Comparison of ENCODE assay signal across 8 mouse cellular contexts in the genomic region with DNA sequence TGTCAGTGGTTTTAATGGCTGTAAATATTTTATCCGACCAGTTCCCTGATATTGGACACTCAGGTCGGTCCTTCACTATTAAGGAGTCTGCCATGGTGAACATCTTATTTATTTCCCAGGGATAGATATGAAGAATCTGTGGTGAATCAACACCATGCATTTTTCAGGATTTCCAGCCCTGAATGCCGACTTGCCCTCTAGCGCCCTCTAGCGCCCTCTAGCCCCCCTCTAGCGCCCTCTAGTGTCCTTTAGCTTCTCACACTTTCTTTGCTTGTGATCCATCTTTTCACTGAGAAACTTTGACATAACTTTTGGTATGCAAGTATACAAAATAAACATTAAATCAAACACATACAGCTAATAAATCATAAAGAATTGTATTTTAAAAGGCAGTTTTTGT. TPM values are rescaled to one million over a fixed set of nuclear protein-coding genes. Genes with fewer than 3 reads are reported as not detected.
A peak's percentile ranks its signal among the peaks of the same experiment; 100 is the strongest.
DNase-seq lines count a peak whose midpoint lies in the region; ATAC-seq and TF ChIP-seq lines count a peak whose summit lies in the region.

No protein-coding gene starts in this region.

- ATAC-seq in midbrain, embryonic 16.5 days: no peak
- no peak for ATAC-seq in limb, embryonic 14.5 days (ENCODE audit: low FRiP score, low read depth)

- peaks cover 63% of the 10 kb centered on the region for H3K36me3 ChIP-seq in midbrain, embryonic 10.5 days
- H3K36me3 ChIP-seq in midbrain, embryonic 16.5 days (ENCODE audit: control insufficient read depth, insufficient read depth, low read length): peaks cover 26% of the 10 kb centered on the region
- H3K36me3 ChIP-seq in limb, embryonic 14.5 days (ENCODE audit: control insufficient read depth, insufficient read depth, low read length): peaks cover 52% of the 10 kb centered on the region
- no peaks in the 10 kb centered on the region for H3K36me3 ChIP-seq in small intestine, adult 2 months (ENCODE audit: control insufficient read depth, insufficient read depth, low read length)

- WGBS in midbrain, embryonic 10.5 days: 9% methylated on average over 6 of the region's 6 CpGs
- WGBS in midbrain, embryonic 16.5 days: 9% methylated on average over 6 of the region's 6 CpGs
- 19% methylated on average over 6 of the region's 6 CpGs for WGBS in bone marrow, adult 2 months
- 12% methylated on average over 6 of the region's 6 CpGs for WGBS in limb, embryonic 14.5 days
- WGBS in small intestine, adult 2 months: 10% methylated on average over 6 of the region's 6 CpGs

- DNase-seq in adrenal gland, adult (ENCODE audit: inconsistent age in 2 of 2, low spot score in 1 of 2): peak; percentile 50 to 83
- no peak for DNase-seq in adrenal gland, adult 8-10 months
- peak; percentile 69 for DNase-seq in midbrain, embryonic 10.5 days (ENCODE audit: low spot score)
- peak; percentile 37 for DNase-seq in limb, embryonic 14.5 days (ENCODE audit: low spot score)

- H3K9me3 ChIP-seq in midbrain, embryonic 10.5 days (replicated peaks): no peaks in the 10 kb centered on the region
- H3K9me3 ChIP-seq in midbrain, embryonic 16.5 days (replicated peaks; ENCODE audit: control insufficient read depth, low read length, poor library complexity, severe bottlenecking): no peaks in the 10 kb centered on the region
- H3K9me3 ChIP-seq in limb, embryonic 14.5 days (ENCODE audit: control insufficient read depth, low read length): no peaks in the 10 kb centered on the region

- H3K4me2 ChIP-seq in midbrain, embryonic 16.5 days (ENCODE audit: low read length): no peak overlapping the region
- H3K4me2 ChIP-seq in limb, embryonic 14.5 days (replicated peaks; ENCODE audit: low read depth, low read length, severe bottlenecking): no peak overlapping the region

- no peak overlapping the region for H3K4me3 ChIP-seq in midbrain, embryonic 10.5 days
- H3K4me3 ChIP-seq in midbrain, embryonic 16.5 days (ENCODE audit: low read depth, low read length): no peak overlapping the region
- no peak overlapping the region for H3K4me3 ChIP-seq in bone marrow, adult 2 months (replicated peaks; ENCODE audit: control insufficient read depth, low read depth, low read length)
- H3K4me3 ChIP-seq in embryonic fibroblast, embryonic 13.5 days (ENCODE audit: insufficient read depth, low read length): no peak overlapping the region
- H3K4me3 ChIP-seq in limb, embryonic 14.5 days (replicated peaks; ENCODE audit: low read length): no peak overlapping the region
- H3K4me3 ChIP-seq in small intestine, adult 2 months (ENCODE audit: low read depth, low read length): no peak overlapping the region

- no peak for TF ChIP-seq POLR2A in bone marrow, adult 2 months (IDR thresholded peaks at IDR 0.05; ENCODE audit: borderline replicate concordance, control insufficient read depth, low read depth, low read length)
- TF ChIP-seq POLR2A in embryonic fibroblast, embryonic 13.5 days (IDR thresholded peaks at IDR 0.05; ENCODE audit: low read depth, low read length): no peak
- TF ChIP-seq POLR2A in limb, embryonic 14.5 days (IDR thresholded peaks at IDR 0.05; ENCODE audit: borderline replicate concordance, extremely low read depth, insufficient read depth, insufficient read length): no peak
- no peak for TF ChIP-seq POLR2A in small intestine, adult 2 months (IDR thresholded peaks at IDR 0.05; ENCODE audit: low read depth, low read length)

- no peaks in the 10 kb centered on the region for H3K27me3 ChIP-seq in midbrain, embryonic 10.5 days (ENCODE audit: low read depth, poor library complexity, severe bottlenecking)
- no peaks in the 10 kb centered on the region for H3K27me3 ChIP-seq in midbrain, embryonic 16.5 days (ENCODE audit: control insufficient read depth, insufficient read depth, low read depth, low read length)
- no peaks in the 10 kb centered on the region for H3K27me3 ChIP-seq in limb, embryonic 14.5 days (ENCODE audit: control insufficient read depth, insufficient read depth, low read length)
- H3K27me3 ChIP-seq in small intestine, adult 2 months (ENCODE audit: control insufficient read depth, insufficient read depth, low read length): no peaks in the 10 kb centered on the region

- TF ChIP-seq CTCF in bone marrow, adult 2 months (IDR thresholded peaks at IDR 0.05; ENCODE audit: control insufficient read depth, insufficient read depth, low read length): peak; percentile 98
- peak; percentile 98 for TF ChIP-seq CTCF in embryonic fibroblast, embryonic 13.5 days (IDR thresholded peaks at IDR 0.05; ENCODE audit: borderline replicate concordance, insufficient read depth, low read length)
- peak; percentile 100 for TF ChIP-seq CTCF in small intestine, adult 2 months (IDR thresholded peaks at IDR 0.05; ENCODE audit: extremely low read depth, insufficient read length, insufficient replicate concordance, low read depth, low read length)

- no peaks in the 10 kb centered on the region for H3K4me1 ChIP-seq in midbrain, embryonic 10.5 days
- H3K4me1 ChIP-seq in midbrain, embryonic 16.5 days (ENCODE audit: control insufficient read depth, insufficient read depth, low read length): no peaks in the 10 kb centered on the region
- H3K4me1 ChIP-seq in bone marrow, adult 2 months (ENCODE audit: control insufficient read depth, insufficient read depth, low read length): no peaks in the 10 kb centered on the region
- no peaks in the 10 kb centered on the region for H3K4me1 ChIP-seq in embryonic fibroblast, embryonic 13.5 days (ENCODE audit: control insufficient read depth, insufficient read depth, low read length)
- H3K4me1 ChIP-seq in limb, embryonic 14.5 days (ENCODE audit: control insufficient read depth, insufficient read depth, low read length): no peaks in the 10 kb centered on the region
- no peaks in the 10 kb centered on the region for H3K4me1 ChIP-seq in small intestine, adult 2 months (ENCODE audit: control insufficient read depth, insufficient read depth, insufficient read length, low read length)

- no peak overlapping the region for H3K9ac ChIP-seq in midbrain, embryonic 16.5 days (ENCODE audit: low read depth, low read length)
- H3K9ac ChIP-seq in limb, embryonic 14.5 days (ENCODE audit: low read depth, low read length, severe bottlenecking): no peak overlapping the region

- no peak overlapping the region for H3K27ac ChIP-seq in midbrain, embryonic 10.5 days (replicated peaks)
- no peak overlapping the region for H3K27ac ChIP-seq in midbrain, embryonic 16.5 days (ENCODE audit: low read length)
- no peak overlapping the region for H3K27ac ChIP-seq in bone marrow, adult 2 months (ENCODE audit: control insufficient read depth, insufficient read depth, low read depth, low read length, poor library complexity)
- no peak overlapping the region for H3K27ac ChIP-seq in embryonic fibroblast, embryonic 13.5 days (ENCODE audit: insufficient read depth, low read length)
- H3K27ac ChIP-seq in limb, embryonic 14.5 days (replicated peaks; ENCODE audit: low read depth, low read length): no peak overlapping the region
- no peak overlapping the region for H3K27ac ChIP-seq in small intestine, adult 2 months (ENCODE audit: insufficient read depth, low read depth, low read length)

RNA-seq across cellular contexts. Expression of a gene that starts 22.8 kb away (rescaled TPM):
- 1 to 10 TPM in 3 of 4 experiments, under 1 TPM in 1; 0.84 to 2.5 (median 1.4) TPM for total RNA-seq in adrenal gland, adult 8-10 months (2022)
- 0.06 TPM in 1 of 2 replicates, not detected in the other for polyA plus RNA-seq in midbrain, embryonic 10.5 days (2016; fragmentation: Nextera tagmentation; extraction: Ambion mirVana)
- 0.16 and 0.18 TPM in 2 replicates for polyA plus RNA-seq in midbrain, embryonic 16.5 days (2015; fragmentation: Nextera tagmentation; extraction: Ambion mirVana)
- 0.52 and 1.6 TPM in 2 replicates for polyA plus RNA-seq in bone marrow, adult 2 months (2011; ENCODE audit: insufficient read depth, insufficient read length, low replicate concordance, missing spikeins)
- 0.49 and 2.0 TPM in 2 replicates for polyA plus RNA-seq in embryonic fibroblast, embryonic 13.5 days (2011; ENCODE audit: insufficient read length, low read depth, missing spikeins)
- polyA plus RNA-seq in limb, embryonic 14.5 days (2012; rRNA removed): 0.56 and 0.70 TPM in 2 replicates
- polyA plus RNA-seq in limb, embryonic 14.5 days (2014; fragmentation: Nextera tagmentation; extraction: Ambion mirVana): 0.12 and 0.23 TPM in 2 replicates
- 87.3 and 147 TPM in 2 replicates for polyA plus RNA-seq in small intestine, adult 2 months (2012; rRNA removed)

RNA-seq across cellular contexts. Expression of a gene that starts 45.8 kb away (rescaled TPM):
- 10 to 100 TPM in 2 of 4 experiments, 1 to 10 TPM in 2; 4.4 to 11.0 (median 7.7) TPM for total RNA-seq in adrenal gland, adult 8-10 months (2022)
- 48.6 and 66.5 TPM in 2 replicates for polyA plus RNA-seq in midbrain, embryonic 10.5 days (2016; fragmentation: Nextera tagmentation; extraction: Ambion mirVana)
- polyA plus RNA-seq in midbrain, embryonic 16.5 days (2015; fragmentation: Nextera tagmentation; extraction: Ambion mirVana): 148 and 164 TPM in 2 replicates
- 0.49 TPM in 1 of 2 replicates, not detected in the other for polyA plus RNA-seq in bone marrow, adult 2 months (2011; ENCODE audit: insufficient read depth, insufficient read length, low replicate concordance, missing spikeins)
- 43.6 and 53.2 TPM in 2 replicates for polyA plus RNA-seq in embryonic fibroblast, embryonic 13.5 days (2011; ENCODE audit: insufficient read length, low read depth, missing spikeins)
- polyA plus RNA-seq in limb, embryonic 14.5 days (2012; rRNA removed): 20.5 and 27.3 TPM in 2 replicates
- polyA plus RNA-seq in limb, embryonic 14.5 days (2014; fragmentation: Nextera tagmentation; extraction: Ambion mirVana): 45.1 and 46.2 TPM in 2 replicates
- 0.75 and 0.95 TPM in 2 replicates for polyA plus RNA-seq in small intestine, adult 2 months (2012; rRNA removed)

Comparison
In these comparisons a context has a peak if more than half of its experiments do, and no peak if none do; other contexts are left out.
1. RNA of a gene that starts 22.8 kb away (polyA plus RNA-seq): 87.3 to 147 TPM in small intestine, adult 2 months; 0.52 to 1.6 TPM in bone marrow, adult 2 months, 0.12 to 0.70 TPM in limb, embryonic 14.5 days, 0.49 to 2.0 TPM in embryonic fibroblast, embryonic 13.5 days, 0.16 to 0.18 TPM in midbrain, embryonic 16.5 days and 0.06 TPM in midbrain, embryonic 10.5 days; every median in the first group is over 10 times any median in the second.
2. RNA of a gene that starts 45.8 kb away (polyA plus RNA-seq): 148 to 164 TPM in midbrain, embryonic 16.5 days, 48.6 to 66.5 TPM in midbrain, embryonic 10.5 days, 20.5 to 46.2 TPM in limb, embryonic 14.5 days and 43.6 to 53.2 TPM in embryonic fibroblast, embryonic 13.5 days; 0.75 to 0.95 TPM in small intestine, adult 2 months and 0.49 TPM in bone marrow, adult 2 months; every median in the first group is over 10 times any median in the second.
3. Peak in every context shown above with its lines, with median percentiles within 50 percentile points of each other: CTCF ChIP-seq.